Mouse (Mus musculus) liver, embryonic 14.5 days (tissue): Measurements from ENCODE around the gene Plpp4.

ENCODE experiments used
- CTCF ChIP-seq: IDR thresholded peaks from 2 replicates; pipeline ENCODE4 v1.5.1; 2016; ENCODE audit warnings: antibody characterized with exemption, low read depth, control low read depth
- EP300 ChIP-seq: IDR thresholded peaks from 2 replicates; pipeline ENCODE4 v1.6.1; 2016; ENCODE audit warnings: antibody characterized with exemption, low read depth

GRCm38 (mm10) chr7:129392835-129393489 lies 136.1 kb downstream of the Plpp4 start:
- TF ChIP-seq CTCF (no peak), EP300 (no peak)
